Mouse (Mus musculus): ENCODE measurements around the gene Prl7d1. TPM values are rescaled to one million over a fixed set of nuclear protein-coding genes. Genes with fewer than 3 reads are reported as not detected.

Prl7d1 gene
- polyA plus RNA-seq, 1 experiment from 2014 or later: not detected

Other genes starting within 250 kb of the Prl7d1 start
- gene Prl8a8, start 203.5 kb downstream of the Prl7d1 start, polyA plus RNA-seq (2014; fragmentation: Nextera tagmentation; extraction: Ambion mirVana): not detected in 2 replicates
- gene Prl8a9, start 152.1 kb downstream of the Prl7d1 start, polyA plus RNA-seq (2014; fragmentation: Nextera tagmentation; extraction: Ambion mirVana): not detected in 2 replicates
- not detected in 2 replicates for gene Prl8a1, start 134.6 kb downstream of the Prl7d1 start, polyA plus RNA-seq (2014; fragmentation: Nextera tagmentation; extraction: Ambion mirVana)
- not detected in 2 replicates for gene Prl7b1, start 106.2 kb downstream of the Prl7d1 start, polyA plus RNA-seq (2014; fragmentation: Nextera tagmentation; extraction: Ambion mirVana)
- gene Prl7a1, start 74.2 kb downstream of the Prl7d1 start, polyA plus RNA-seq (2014; fragmentation: Nextera tagmentation; extraction: Ambion mirVana): not detected in 2 replicates
- not detected in 2 replicates for gene Prl7a2, start 48.7 kb downstream of the Prl7d1 start, polyA plus RNA-seq (2014; fragmentation: Nextera tagmentation; extraction: Ambion mirVana)
- gene Prl7c1, start 64.1 kb upstream of the Prl7d1 start, polyA plus RNA-seq (2014; fragmentation: Nextera tagmentation; extraction: Ambion mirVana): not detected in 2 replicates
- gene Prl2a1, start 84.9 kb upstream of the Prl7d1 start, polyA plus RNA-seq (2014; fragmentation: Nextera tagmentation; extraction: Ambion mirVana): not detected in 2 replicates
- gene Prl2c1, start 132.6 kb upstream of the Prl7d1 start, polyA plus RNA-seq (2014; fragmentation: Nextera tagmentation; extraction: Ambion mirVana): not detected in 2 replicates

Measured in limb, embryonic 11.5 days (tissue).